Mouse (Mus musculus) cerebellum, adult 8-10 months (tissue): ENCODE results near the gene Rc3h2.

Source experiments
- DNase-seq: peaks from one replicate; pipeline ENCODE4 v3.0.0; 2022

The Rc3h2 gene

DNA sequence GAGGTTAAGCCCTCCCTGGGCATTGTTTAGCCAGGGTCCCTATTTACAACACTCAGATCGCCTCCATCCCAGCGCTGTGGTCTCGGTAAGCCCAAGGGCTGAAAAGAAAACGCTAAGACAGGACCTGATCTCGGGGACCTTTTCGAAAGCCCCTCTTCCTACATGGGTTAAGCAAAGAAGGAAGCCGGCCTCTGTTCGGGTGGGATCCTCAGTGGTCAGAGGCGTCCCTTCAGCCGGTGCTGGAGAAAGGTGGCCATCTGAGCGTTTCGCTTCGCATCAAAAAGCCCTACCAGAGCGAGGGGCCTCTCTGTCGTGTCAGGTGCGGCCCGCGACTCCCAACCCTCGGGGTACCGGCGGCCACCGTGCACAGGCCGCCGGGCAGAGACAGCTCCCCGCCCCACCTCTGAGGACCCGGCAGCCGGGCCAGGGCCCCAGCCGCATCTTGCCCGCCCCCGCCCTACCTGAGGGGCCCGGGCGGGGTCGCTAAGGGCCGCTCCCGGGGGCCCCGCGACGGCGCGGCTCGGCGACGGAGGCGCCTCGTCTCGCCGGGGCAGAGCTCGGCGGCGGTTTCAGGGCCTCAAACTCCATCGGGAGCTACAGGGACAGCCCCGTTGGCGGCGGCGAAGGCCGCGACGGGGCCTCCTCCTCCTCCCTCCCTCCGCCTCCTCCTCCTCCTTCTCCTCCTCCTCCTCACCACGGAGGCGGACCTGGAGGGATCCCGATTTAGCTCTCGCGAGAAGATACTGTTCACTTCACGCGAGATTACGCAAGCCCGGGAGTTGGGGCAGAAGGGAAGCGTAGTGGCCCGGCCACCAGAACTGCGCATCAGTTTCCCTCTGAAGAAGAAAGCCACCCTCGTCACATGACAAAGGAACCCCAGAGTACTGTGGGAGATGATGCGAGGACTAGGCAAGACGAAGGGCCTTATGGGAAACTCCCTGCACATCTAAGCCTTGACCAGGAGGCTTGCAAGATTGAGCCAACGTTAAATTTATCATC lies at the start of gene Rc3h2:
Rc3h2 (minus strand) TSS at position 598 of the 999 bp plus-strand sequence.
- DNase-seq: peak; percentile 93

- no peak for DNase-seq
These were observed 43.6 kb upstream of the Rc3h2 start for GRCm38 (mm10) chr2:37466266-37466665.

GRCm38 (mm10) chr2:37460707-37461106 lies 38.0 kb upstream of the Rc3h2 start:
- no peak for DNase-seq

- no peak for DNase-seq
These were observed 29.7 kb upstream of the Rc3h2 start for GRCm38 (mm10) chr2:37452376-37452760.

GRCm38 (mm10) chr2:37451667-37452375 lies 29.1 kb upstream of the Rc3h2 start:
- DNase-seq: peak; percentile 90

DNA sequence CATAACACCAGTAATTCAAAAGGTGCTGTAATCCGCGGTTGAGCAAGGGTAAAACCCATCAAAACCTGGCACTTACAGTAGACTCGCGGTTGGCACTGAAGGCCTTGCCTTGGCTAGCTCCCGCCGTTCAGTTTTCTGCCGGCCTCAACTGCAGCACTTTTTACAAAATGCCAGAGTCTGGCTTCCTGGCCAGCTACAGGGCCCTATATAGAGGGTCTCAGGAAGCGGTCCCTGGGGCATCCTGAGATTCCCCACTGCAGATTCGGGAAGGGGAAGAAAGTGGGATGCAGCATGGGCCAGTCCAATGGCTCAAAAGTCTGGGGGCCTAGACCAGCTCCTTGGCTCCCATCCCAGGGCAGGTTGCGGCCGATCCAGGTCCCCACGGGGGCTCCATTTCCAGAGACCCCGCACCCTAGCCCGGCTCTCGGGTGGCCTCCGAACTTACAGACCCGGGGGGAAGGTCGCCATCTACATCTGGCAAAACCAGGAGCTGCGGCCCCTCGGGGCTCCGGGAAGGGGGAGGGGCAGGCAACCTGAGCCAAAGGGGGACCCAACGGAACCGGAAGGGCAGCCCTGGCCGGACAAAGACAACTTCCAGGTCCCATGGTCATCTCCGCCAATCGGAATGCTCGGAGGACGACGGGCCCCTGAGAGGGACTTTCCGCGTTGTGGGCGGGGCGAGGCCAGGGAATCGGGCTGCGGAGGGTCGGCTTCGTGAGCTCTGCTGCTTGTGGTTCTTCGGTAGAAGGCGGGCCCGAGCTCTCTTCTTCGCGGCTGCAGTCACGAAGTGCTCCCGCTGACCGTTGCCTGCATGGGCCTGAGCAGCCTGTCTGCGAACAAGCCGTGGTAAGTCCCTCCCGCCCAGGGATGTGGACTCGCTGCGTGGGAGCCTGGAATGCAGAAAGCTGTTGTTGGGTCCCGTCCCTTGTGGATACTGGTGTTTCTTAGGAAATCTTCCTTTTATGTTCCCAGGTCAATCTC lies 20.2 kb upstream of the Rc3h2 start, which contains the start of the genes Zbtb26, Zbtb6 and Rabgap1:
Zbtb26 (minus strand) TSS at position 525 of the 981 bp plus-strand sequence.
Zbtb6 (minus strand) TSS at position 561 of the 981 bp plus-strand sequence.
Rabgap1 (plus strand) TSS at position 669 of the 981 bp plus-strand sequence.
- peak; percentile 94 for DNase-seq

DNA sequence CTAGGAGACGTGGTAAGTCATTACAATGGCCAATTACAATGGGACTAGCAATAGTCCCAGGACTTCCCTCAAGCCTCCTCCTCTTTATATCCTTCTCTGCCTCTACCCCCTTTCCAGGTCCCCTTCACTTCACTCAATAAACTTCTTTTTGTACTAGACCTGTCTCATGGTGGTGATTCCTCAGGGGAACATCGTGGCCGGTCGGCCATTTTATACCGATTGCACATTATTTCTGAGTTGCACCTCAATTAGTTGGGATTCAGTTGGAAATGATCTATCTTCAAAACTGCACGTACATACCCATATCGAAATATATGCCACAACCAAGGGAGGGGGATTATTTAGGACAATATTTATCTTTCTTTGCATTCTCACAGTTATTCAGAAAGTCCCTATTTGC lies 8.9 kb upstream of the Rc3h2 start:
- DNase-seq: no peak

- peak; percentile 78 for DNase-seq
These were observed 8.1 kb upstream of the Rc3h2 start for GRCm38 (mm10) chr2:37430593-37431464.

DNA sequence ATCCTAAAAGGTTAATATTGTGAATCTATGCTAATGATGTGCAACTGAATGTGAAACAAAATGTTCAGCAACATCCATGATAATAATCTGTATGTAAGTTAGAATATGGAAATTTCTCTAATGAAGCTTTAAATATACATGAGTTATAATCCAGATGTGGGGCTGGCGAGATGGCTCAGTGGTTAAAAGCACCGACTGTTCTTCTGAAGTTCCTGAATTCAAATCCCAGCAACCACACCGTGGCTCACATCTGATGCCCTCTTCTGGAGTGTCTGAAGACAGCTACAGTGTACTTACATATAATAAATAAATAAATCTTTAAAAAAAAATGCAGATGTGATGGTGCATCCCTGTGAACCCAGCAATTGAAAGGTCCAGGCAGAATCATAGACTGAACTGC lies 968 bp upstream of the Rc3h2 start:
- no peak for DNase-seq

DNA sequence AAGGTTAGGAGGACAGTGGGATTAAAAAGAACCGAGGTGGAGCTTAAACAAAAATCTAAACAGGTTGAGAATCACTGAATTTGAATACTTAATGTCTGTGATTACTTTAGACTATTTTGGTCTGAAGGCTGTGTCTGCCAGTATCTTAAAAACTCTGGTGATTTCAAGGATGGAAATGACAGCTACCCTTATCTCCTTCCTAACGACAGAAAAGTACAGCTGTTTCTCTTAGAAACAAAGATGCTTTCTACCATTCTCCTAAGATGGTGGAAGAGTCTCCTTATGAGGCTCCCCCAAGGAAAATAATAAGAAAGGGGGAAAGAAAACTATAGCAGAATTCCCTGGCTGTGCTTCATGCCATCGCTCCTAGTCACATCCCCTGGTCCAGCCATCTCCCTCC lies 800 bp downstream of the Rc3h2 start:
- no peak for DNase-seq

DNA sequence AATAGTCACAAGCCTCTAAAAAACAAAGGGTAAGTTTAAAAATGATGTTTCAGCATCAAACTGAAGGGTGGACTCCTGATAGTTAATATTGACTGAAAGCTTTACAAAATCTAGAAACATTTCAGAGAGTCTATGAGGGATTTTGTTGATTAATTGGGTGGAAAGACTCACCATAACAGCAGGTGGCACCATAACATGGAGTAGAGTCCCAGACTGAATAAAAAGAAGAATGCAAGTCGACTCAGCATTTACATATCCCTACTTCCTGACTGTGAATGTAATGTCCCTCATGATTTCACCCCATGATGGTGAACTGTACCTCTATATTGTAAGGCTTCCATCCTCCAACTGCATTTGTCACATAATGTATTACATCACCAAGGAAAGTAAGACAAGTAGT lies 27.2 kb downstream of the Rc3h2 start:
- no peak for DNase-seq

GRCm38 (mm10) chr2:37382921-37383320 lies 39.8 kb downstream of the Rc3h2 start:
- no peak for DNase-seq

- DNase-seq: peak; percentile 49
These were observed 42.5 kb downstream of the Rc3h2 start for GRCm38 (mm10) chr2:37380189-37380588.

DNA sequence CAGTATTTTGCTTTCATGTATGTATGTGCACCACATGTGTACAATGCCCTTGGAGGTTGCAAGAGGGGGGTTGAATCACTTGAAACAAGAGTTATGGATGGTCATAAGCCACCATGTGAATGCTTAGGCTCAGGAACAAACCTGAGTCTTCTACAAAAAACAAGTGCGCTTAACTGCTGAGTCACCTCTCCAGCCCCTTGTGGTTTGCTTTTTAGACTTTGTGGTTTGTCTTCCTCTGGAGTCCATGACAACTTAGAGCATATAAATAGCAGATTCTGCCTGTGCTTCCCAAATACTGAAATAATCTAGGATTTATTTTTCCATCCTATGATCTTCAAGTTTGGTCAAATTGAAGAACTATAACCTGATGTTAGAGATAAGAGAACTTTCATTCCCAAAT lies 46.7 kb downstream of the Rc3h2 start:
- no peak for DNase-seq

GRCm38 (mm10) chr2:37370651-37371050 lies 52.1 kb downstream of the Rc3h2 start:
- DNase-seq: no peak

GRCm38 (mm10) chr2:37359908-37360307 lies 62.8 kb downstream of the Rc3h2 start:
- DNase-seq: no peak

- DNase-seq: peak; percentile 80
These were observed 63.8 kb downstream of the Rc3h2 start, which contains the start of gene Pdcl for GRCm38 (mm10) chr2:37358633-37359540. TSS of gene Pdcl (minus strand) at chr2:37359332.

GRCm38 (mm10) chr2:37355571-37355970 lies 67.1 kb downstream of the Rc3h2 start:
- DNase-seq: no peak

DNA sequence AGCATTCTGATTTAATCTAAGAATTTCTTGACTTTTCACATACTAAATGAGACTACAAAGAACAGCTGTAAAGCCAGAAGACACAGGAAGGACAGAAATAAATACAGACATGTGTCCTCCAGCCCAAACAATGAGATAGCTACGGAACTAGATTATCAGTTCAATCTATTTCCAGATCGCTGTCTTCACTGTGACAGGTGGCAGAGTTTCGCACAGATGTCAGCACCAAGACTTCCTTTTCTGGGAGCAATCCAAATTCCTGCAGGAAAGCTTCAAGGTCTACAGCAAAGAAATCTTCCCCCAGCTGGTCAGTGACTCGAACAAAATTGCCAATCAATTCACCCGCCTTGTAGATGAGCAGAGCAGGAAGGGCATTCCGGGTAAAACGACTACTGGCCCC lies 71.0 kb downstream of the Rc3h2 start:
- DNase-seq: no peak
